Mouse (Mus musculus): ENCODE measurements around the gene Olfr374. TPM values are rescaled to one million over a fixed set of nuclear protein-coding genes. Genes with fewer than 3 reads are reported as not detected.
"Not testable (repeated sequence)": the region's sequence is repeated elsewhere in the genome, so short reads cannot be mapped to it uniquely, and the experiment has no call there.

Olfr374 gene
- polyA plus RNA-seq (2014; fragmentation: Nextera tagmentation; extraction: Ambion mirVana): 0.08 and 0.28 TPM in 2 replicates

DNA sequence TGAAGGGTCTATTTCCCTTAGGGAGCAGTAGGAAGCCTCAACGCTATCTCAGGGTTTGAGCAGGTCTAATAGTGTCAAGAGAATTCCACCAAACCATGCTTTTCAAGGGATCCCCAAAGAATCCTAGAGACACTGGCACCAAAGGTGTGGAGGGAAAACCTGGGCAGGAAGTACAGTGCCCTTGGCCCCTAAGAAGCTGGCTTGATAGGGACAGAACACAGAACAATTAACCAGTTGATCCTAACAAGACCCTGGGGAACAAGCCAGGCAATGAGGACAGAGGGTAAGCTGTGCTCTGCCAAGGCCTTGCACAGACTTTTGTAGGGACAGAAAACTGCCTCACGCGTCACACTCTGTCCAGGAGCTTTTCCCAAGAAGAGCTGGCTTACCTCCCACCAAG, at the start of gene Olfr374:
Gene Olfr374, plus strand, starts transcription at position 301 of the 400 bp plus-strand sequence.
- Histone ChIP-seq H3K27me3 (replicated peaks; ENCODE audit: control insufficient read depth, insufficient read depth, low read length) (no peaks in the 10 kb centered on the region), H3K36me3 (ENCODE audit: control insufficient read depth, insufficient read depth, low read length) (no peaks in the 10 kb centered on the region), H3K9me3 (ENCODE audit: control insufficient read depth, low read length) (no peaks in the 10 kb centered on the region), H3K4me1 (replicated peaks; ENCODE audit: control insufficient read depth, insufficient read depth, low read length) (no peaks in the 10 kb centered on the region), H3K4me2 (ENCODE audit: low read length) (no peak within 1 kb of the TSS), H3K27ac (ENCODE audit: low read depth) (no peak within 1 kb of the TSS), H3K4me3 (ENCODE audit: low read depth, low read length) (no peak within 1 kb of the TSS), H3K9ac (ENCODE audit: low read length) (no peak within 1 kb of the TSS)
- WGBS: 88% methylated on average over 3 of the region's 3 CpGs
- ATAC-seq (replicated peaks; ENCODE audit: low FRiP score, low TSS enrichment, low read depth): no peak
- DNase-seq (ENCODE audit: low spot score): no peak

DNA sequence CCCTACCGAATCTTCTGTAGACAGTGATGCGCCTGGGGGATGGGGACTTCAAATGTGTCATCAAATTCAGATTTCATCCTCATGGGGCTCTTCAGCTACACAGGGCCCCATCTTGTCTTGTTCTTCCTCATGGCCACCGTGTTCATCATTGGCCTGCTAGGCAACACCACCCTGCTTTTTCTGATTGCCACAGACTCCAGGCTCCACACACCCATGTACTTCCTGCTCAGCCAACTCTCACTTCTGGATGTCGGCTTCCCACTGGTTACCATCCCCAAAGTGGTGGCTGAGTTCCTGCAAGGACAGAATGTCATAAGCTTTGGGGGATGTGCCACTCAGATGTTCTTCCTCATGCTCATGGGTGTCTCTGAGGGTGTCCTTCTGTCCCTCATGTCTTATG, 49.2 kb upstream of the Olfr374 start:
- ATAC-seq (replicated peaks; ENCODE audit: low FRiP score, low TSS enrichment, low read depth); H3K4me2 ChIP-seq (ENCODE audit: low read length); DNase-seq (ENCODE audit: low spot score); H3K4me3 ChIP-seq (ENCODE audit: low read depth, low read length); H3K4me1 ChIP-seq (replicated peaks; ENCODE audit: control insufficient read depth, insufficient read depth, low read length); H3K9ac ChIP-seq (ENCODE audit: low read length); H3K36me3 ChIP-seq (ENCODE audit: control insufficient read depth, insufficient read depth, low read length); H3K27me3 ChIP-seq (replicated peaks; ENCODE audit: control insufficient read depth, insufficient read depth, low read length); H3K9me3 ChIP-seq (ENCODE audit: control insufficient read depth, low read length); H3K27ac ChIP-seq (ENCODE audit: low read depth): not testable (repeated sequence)
- WGBS: 87% methylated on average over 3 of the region's 4 CpGs

DNA sequence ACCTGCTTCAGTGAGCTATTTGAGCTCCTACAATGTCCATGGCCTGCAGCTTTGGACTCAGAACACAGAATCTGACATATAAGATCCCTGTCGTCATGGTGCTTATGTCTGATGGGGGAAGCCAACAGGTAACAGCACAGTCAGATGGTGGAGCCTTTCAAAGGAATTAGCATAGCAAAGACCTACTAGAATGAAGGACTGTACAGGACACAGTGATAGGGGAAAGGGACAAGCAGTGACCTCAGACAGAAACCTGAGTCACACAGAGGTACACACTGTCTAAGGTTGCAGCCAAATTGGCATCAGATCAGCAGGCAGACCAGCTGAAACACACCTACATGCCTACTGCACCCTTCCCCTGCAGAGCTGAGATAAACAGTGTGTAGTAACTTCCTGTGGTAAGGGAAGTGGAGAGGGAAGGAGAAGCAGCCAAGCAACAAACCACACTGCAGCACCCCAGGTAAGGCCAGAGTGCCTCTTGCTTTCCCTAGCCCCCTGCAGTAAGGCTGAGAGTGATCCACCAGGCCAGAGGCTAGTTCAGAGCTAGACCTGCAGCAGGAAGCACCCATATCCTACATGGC, 39.9 kb upstream of the Olfr374 start:
- DNase-seq (ENCODE audit: low spot score); H3K36me3 ChIP-seq (ENCODE audit: control insufficient read depth, insufficient read depth, low read length); H3K9me3 ChIP-seq (ENCODE audit: control insufficient read depth, low read length); H3K4me1 ChIP-seq (replicated peaks; ENCODE audit: control insufficient read depth, insufficient read depth, low read length); H3K4me2 ChIP-seq (ENCODE audit: low read length); H3K27me3 ChIP-seq (replicated peaks; ENCODE audit: control insufficient read depth, insufficient read depth, low read length); H3K27ac ChIP-seq (ENCODE audit: low read depth); H3K9ac ChIP-seq (ENCODE audit: low read length); ATAC-seq (replicated peaks; ENCODE audit: low FRiP score, low TSS enrichment, low read depth); H3K4me3 ChIP-seq (ENCODE audit: low read depth, low read length): not testable (repeated sequence)
- whole genome bisulfite sequencing: 75% methylated on average over 1 of the region's 1 CpGs

DNA sequence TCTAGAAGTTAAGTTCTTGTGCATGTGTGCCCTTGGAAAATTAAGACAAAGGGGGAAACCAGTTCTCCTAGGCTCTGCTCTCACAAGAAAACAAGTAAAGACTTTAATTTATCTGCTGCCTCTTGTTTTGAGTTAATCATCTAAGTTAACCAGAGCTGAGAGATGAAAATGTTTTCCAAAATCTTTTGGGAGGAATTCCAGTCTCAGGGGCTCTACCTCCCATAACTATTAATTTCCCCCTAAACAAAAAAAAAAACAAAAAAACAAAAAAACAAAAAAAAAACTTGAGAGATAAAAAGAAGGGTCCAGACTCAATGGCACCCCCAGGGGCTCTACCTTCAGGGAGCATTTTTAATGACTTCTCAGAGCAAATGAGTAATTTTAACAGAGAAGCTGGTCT, 24.0 kb upstream of the Olfr374 start, which contains the start of gene Olfr373:
Gene Olfr373, plus strand, starts transcription at position 301 of the 400 bp plus-strand sequence.
- H3K4me3 ChIP-seq (ENCODE audit: low read depth, low read length); H3K4me2 ChIP-seq (ENCODE audit: low read length); DNase-seq (ENCODE audit: low spot score); H3K27me3 ChIP-seq (replicated peaks; ENCODE audit: control insufficient read depth, insufficient read depth, low read length); H3K9ac ChIP-seq (ENCODE audit: low read length); H3K27ac ChIP-seq (ENCODE audit: low read depth); H3K9me3 ChIP-seq (ENCODE audit: control insufficient read depth, low read length); H3K36me3 ChIP-seq (ENCODE audit: control insufficient read depth, insufficient read depth, low read length); H3K4me1 ChIP-seq (replicated peaks; ENCODE audit: control insufficient read depth, insufficient read depth, low read length); ATAC-seq (replicated peaks; ENCODE audit: low FRiP score, low TSS enrichment, low read depth): not testable (repeated sequence)

DNA sequence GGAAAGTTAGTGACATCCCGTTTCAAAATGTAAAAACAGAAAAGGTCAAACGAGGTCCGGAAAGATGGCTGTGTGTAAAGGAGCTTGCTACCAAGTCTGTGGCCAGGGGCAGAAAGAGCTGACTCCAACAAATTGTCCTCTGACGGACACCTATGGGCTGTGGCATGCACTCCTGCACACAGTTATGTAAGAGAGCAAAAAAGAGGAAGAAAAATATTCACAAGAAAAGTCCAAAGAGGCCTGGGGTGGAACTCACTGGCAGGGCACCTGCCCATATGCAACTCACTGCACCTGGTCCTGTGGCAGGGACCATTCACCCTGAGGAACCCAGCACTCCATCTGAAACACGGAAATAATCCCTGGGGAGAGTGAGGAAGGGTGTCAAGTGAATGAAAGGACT, 22.1 kb upstream of the Olfr374 start:
- no peak for DNase-seq (ENCODE audit: low spot score)
- H3K4me3 ChIP-seq (ENCODE audit: low read depth, low read length): no peak overlapping the region
- WGBS: 70% methylated on average over 5 of the region's 5 CpGs
- no peaks in the 10 kb centered on the region for H3K27me3 ChIP-seq (replicated peaks; ENCODE audit: control insufficient read depth, insufficient read depth, low read length)
- H3K36me3 ChIP-seq (ENCODE audit: control insufficient read depth, insufficient read depth, low read length): no peaks in the 10 kb centered on the region
- no peak overlapping the region for H3K4me2 ChIP-seq (ENCODE audit: low read length)
- ATAC-seq (replicated peaks; ENCODE audit: low FRiP score, low TSS enrichment, low read depth): no peak
- H3K9ac ChIP-seq (ENCODE audit: low read length): no peak overlapping the region
- 0 out of 2 replicates have a peak, but pooled peaks cover under 1% of the 10 kb centered on the region for H3K9me3 ChIP-seq (ENCODE audit: control insufficient read depth, low read length)
- no peak overlapping the region for H3K27ac ChIP-seq (ENCODE audit: low read depth)
- H3K4me1 ChIP-seq (replicated peaks; ENCODE audit: control insufficient read depth, insufficient read depth, low read length): no peaks in the 10 kb centered on the region

DNA sequence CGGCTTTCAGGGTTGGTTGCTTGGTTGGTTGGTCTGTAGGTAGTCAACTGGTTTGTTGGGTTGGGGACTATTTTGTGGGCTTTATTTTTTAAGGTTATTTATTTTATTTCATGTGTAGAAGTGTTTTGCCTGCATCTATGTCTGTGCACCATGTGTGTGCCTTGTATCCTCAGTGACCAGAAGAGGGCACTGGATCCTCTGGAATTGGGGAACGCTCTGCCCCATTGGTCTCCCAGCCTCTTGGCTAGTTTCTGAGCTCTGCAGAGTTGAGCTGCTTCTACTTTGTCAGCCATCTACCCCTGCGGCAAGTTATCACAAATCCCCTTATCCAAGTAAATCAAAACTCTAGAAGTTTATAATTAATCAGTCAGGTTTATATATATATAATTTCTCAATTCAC, 19.2 kb upstream of the Olfr374 start:
- not testable (repeated sequence) for H3K27me3 ChIP-seq (replicated peaks; ENCODE audit: control insufficient read depth, insufficient read depth, low read length); H3K4me3 ChIP-seq (ENCODE audit: low read depth, low read length); H3K36me3 ChIP-seq (ENCODE audit: control insufficient read depth, insufficient read depth, low read length); H3K9ac ChIP-seq (ENCODE audit: low read length); H3K9me3 ChIP-seq (ENCODE audit: control insufficient read depth, low read length); ATAC-seq (replicated peaks; ENCODE audit: low FRiP score, low TSS enrichment, low read depth); H3K4me2 ChIP-seq (ENCODE audit: low read length); H3K4me1 ChIP-seq (replicated peaks; ENCODE audit: control insufficient read depth, insufficient read depth, low read length); H3K27ac ChIP-seq (ENCODE audit: low read depth); DNase-seq (ENCODE audit: low spot score)
- WGBS: 72% methylated on average over 3 of the region's 3 CpGs

DNA sequence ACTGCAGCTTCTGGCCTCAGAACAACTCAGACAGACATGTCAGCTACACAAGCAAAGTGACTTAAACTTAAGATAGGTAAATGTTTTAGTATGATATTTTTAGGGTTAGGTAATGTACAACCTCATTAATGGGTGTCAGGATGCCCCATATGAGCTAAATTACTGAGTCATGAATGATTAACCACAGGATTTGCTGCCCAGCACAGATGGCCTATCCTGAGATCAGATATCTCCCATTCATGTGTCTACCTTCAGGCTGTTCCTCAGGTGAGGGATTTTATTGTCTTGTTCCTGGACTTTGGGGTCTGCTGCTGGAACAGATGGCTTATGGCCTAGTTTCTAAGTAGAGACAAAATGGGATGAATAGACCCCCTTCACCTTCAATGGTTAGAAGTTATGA, 10.1 kb upstream of the Olfr374 start:
- not testable (repeated sequence) for ATAC-seq (replicated peaks; ENCODE audit: low FRiP score, low TSS enrichment, low read depth); H3K4me3 ChIP-seq (ENCODE audit: low read depth, low read length); H3K27ac ChIP-seq (ENCODE audit: low read depth); H3K9me3 ChIP-seq (ENCODE audit: control insufficient read depth, low read length); H3K4me1 ChIP-seq (replicated peaks; ENCODE audit: control insufficient read depth, insufficient read depth, low read length); H3K4me2 ChIP-seq (ENCODE audit: low read length); H3K36me3 ChIP-seq (ENCODE audit: control insufficient read depth, insufficient read depth, low read length); H3K9ac ChIP-seq (ENCODE audit: low read length); H3K27me3 ChIP-seq (replicated peaks; ENCODE audit: control insufficient read depth, insufficient read depth, low read length); DNase-seq (ENCODE audit: low spot score)

DNA sequence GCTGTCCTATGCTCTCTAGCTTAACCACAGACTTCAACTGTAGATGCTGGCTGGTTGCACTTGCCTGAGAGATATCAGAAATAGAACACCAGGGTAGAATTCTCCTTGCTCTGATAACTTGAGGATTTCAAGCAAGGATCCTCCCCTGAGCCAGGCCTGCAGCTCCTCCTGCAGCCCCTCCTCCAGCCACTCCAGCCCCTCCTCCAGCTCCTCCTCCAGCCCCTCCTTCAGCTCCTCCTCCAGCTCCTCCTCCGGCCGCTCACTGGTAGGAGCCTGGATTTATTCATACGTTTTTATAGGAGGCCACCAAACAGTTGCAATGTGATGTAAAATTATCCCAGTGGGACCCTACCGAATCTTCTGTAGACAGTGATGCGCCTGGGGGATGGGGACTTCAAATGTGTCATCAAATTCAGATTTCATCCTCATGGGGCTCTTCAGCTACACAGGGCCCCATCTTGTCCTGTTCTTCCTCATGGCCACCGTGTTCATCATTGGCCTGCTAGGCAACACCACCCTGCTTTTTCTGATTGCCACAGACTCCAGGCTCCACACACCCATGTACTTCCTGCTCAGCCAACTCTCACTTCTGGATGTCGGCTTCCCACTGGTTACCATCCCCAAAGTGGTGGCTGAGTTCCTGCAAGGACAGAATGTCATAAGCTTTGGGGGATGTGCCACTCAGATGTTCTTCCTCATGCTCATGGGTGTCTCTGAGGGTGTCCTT, 7.3 kb upstream of the Olfr374 start:
- not testable (repeated sequence) for H3K4me1 ChIP-seq (replicated peaks; ENCODE audit: control insufficient read depth, insufficient read depth, low read length); H3K36me3 ChIP-seq (ENCODE audit: control insufficient read depth, insufficient read depth, low read length); H3K4me2 ChIP-seq (ENCODE audit: low read length); H3K9me3 ChIP-seq (ENCODE audit: control insufficient read depth, low read length); H3K4me3 ChIP-seq (ENCODE audit: low read depth, low read length); H3K27me3 ChIP-seq (replicated peaks; ENCODE audit: control insufficient read depth, insufficient read depth, low read length); ATAC-seq (replicated peaks; ENCODE audit: low FRiP score, low TSS enrichment, low read depth); DNase-seq (ENCODE audit: low spot score); H3K27ac ChIP-seq (ENCODE audit: low read depth); H3K9ac ChIP-seq (ENCODE audit: low read length)
- 63% methylated on average over 6 of the region's 7 CpGs for WGBS

DNA sequence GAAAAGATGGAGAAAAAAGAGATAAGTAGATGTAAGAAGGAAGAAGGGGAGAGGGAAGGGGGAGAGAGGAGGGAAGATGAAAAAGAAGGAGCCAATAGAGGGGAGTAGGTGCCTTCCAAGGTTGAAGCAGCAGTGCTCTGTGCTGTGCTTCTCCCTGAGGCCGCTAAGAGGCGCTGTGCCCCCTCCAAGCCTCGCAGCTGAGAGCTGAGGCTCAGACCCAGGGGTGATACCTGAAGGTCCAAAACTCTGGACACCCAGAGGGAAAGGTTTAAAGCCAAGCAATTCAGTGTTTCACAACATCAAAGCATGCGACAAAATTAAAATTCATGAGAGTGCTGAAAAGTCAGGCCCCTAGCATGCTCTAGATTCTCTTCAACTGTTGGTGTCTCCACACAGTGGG, 1.7 kb upstream of the Olfr374 start:
- 23% methylated on average over 4 of the region's 4 CpGs for WGBS
- H3K27me3 ChIP-seq (replicated peaks; ENCODE audit: control insufficient read depth, insufficient read depth, low read length): no peaks in the 10 kb centered on the region
- DNase-seq (ENCODE audit: low spot score): no peak
- ATAC-seq (replicated peaks; ENCODE audit: low FRiP score, low TSS enrichment, low read depth): no peak
- no peaks in the 10 kb centered on the region for H3K36me3 ChIP-seq (ENCODE audit: control insufficient read depth, insufficient read depth, low read length)
- H3K4me2 ChIP-seq (ENCODE audit: low read length): no peak overlapping the region
- no peak overlapping the region for H3K9ac ChIP-seq (ENCODE audit: low read length)
- H3K4me1 ChIP-seq (replicated peaks; ENCODE audit: control insufficient read depth, insufficient read depth, low read length): no peaks in the 10 kb centered on the region
- no peak overlapping the region for H3K4me3 ChIP-seq (ENCODE audit: low read depth, low read length)
- no peaks in the 10 kb centered on the region for H3K9me3 ChIP-seq (ENCODE audit: control insufficient read depth, low read length)
- no peak overlapping the region for H3K27ac ChIP-seq (ENCODE audit: low read depth)

Measured in intestine, embryonic 14.5 days (tissue).